Mouse (Mus musculus) adrenal gland, postnatal 14 days (tissue): ENCODE data around the gene Ttc23l. TPM values are rescaled to one million over a fixed set of nuclear protein-coding genes. Genes with fewer than 3 reads are reported as not detected.
"Not testable (repeated sequence)": the region's sequence is repeated elsewhere in the genome, so short reads cannot be mapped to it uniquely, and the experiment has no call there.

Source experiments
- DNase-seq: peaks from one replicate; pipeline ENCODE4 v3.0.0; 2021; ENCODE audit warnings: mixed read lengths
- total RNA-seq: library from RNA; stranded (reverse); gene quantifications from 2 replicates; pipeline ENCODE4 v1.2.3, GENCODE M21; 2021

The Ttc23l gene
- total RNA-seq, 1 experiment from 2014 or later = not detected

GRCm38 (mm10) chr15:10506099-10506498 lies 52.4 kb downstream of the Ttc23l start:
- DNase-seq = peak; percentile 61

DNA sequence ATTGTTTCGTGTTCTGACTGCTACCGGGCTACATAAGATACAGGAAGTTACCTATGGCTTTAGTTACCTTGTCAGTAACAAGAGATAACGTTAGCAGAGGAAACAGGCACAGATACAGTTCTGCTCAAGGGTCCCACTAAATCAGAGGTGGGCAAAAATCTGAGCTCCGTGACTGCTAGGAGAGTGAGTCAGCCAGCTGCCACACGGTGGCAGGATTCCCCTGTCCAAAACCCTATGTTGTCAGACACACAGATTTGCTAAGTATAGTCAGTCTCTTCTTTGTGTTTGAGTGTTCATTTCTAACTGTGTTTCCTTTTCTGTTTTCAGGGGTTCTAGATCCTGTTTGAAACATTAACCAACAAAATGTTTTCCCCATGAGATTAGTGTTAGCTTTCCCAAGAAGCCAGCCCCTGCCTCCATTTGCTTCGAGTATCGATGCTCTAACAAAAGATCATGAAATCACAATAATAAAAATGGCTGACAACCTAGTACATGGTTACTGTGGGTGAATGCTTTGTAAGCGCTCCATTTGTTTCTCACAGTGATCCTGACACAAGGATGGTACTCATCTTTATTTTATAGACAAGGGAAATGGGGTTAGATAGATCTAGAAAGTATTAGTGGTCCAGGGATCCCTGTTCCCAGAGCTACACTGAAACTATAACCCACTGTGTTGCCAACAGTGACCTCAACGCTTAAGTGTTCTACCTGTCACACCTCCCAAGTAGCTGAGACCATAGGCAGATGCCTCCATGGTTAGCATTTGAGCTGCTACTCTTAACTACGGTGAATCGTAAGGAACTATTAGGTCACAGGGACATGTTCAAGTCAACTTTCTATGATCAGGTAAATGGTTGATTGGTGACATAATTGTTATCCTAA lies 57.4 kb downstream of the Ttc23l start:
- DNase-seq = peak; percentile 67

GRCm38 (mm10) chr15:10500035-10500434 lies 58.4 kb downstream of the Ttc23l start:
- no peak for DNase-seq

GRCm38 (mm10) chr15:10499593-10499992 lies 58.9 kb downstream of the Ttc23l start:
- no peak for DNase-seq

DNA sequence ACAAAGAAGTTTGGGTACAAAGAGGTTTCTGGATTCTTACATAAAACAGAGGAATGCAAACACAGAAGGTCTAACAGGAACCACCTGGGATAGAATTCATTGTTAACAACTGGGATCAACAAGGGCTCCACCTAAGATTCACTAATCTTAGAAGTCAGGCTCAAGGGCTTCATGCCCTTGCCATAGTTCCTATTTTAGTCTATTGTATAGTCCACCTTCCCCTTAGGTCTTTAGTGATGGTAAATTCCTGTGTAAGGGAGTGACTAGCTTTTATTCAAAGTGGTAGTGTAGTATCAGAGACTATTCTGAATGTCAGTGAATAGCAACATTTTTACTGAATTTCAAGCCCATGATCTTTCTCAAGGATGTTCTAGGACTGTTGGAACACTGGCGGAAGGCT lies 61.8 kb downstream of the Ttc23l start:
- not testable (repeated sequence) for DNase-seq

DNA sequence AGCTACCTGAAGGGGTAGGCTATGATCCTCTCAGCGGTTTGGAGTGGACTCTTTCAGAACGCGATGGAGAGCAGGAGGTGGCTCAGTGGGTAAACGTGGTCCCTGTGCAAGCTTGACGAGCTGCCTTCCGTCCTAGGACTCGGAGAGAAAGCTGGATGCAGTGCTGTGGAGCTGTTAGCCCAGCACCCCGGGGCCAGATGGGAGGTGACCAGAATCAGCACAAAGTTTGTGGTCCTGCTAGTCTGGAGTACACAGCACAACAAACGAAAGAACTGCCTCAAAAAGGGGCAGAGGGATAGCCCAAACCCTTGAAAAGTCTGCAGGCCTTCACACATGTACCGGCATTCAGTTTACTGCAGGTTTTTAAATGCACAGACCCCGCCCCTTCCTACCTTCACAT lies 62.5 kb downstream of the Ttc23l start:
- no peak for DNase-seq

DNA sequence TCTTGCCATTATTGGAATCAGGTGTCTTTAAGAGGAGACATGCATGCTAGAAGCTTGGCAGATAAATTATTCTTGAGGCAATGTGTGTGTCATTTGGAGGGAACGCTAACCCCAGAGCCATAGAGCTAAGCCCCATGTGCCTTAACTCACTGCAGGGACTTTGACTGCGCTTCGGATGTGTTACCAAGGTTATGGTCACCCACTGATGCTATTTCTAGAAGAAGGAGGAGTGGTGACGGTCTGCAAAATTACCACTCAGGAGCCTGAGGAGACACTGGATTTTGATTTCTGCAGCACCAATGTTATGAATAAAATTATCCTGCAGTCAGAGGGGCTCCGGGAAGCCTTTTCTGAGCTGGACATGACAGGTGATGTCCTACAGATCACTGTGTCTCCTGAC lies 68.4 kb downstream of the Ttc23l start:
- no peak for DNase-seq

- DNase-seq = no peak
Observed at GRCm38 (mm10) chr15:10487246-10487645, 71.2 kb downstream of the Ttc23l start.

- no peak for DNase-seq
Observed at GRCm38 (mm10) chr15:10486365-10486839, 72.1 kb downstream of the Ttc23l start.

- DNase-seq = peak; percentile 95
Observed at GRCm38 (mm10) chr15:10485484-10486364, 72.7 kb downstream of the Ttc23l start, which contains the start of the genes Brix1 and Rad1. Brix1 (minus strand) TSS chr15:10485947. Rad1 (plus strand) TSS chr15:10486018.

DNA sequence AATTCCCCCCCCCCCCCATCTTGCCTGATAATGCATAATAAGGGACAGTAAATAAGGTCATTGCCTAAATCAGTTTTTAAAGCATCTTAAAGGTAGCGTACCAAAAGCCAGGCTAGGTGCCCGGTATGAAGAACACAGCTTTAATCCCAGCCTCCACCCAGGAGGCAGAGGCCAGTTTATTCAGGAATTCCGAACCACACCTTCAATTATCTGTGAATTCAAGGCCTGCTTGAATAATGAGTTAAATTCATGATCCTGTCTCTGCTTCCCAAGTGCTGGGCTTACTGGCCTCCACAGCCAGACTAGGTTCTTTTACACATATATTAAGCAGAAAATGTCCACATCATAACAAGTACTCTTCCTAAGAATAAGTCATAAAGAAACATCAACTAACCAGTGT lies 87.5 kb downstream of the Ttc23l start:
- DNase-seq = no peak

GRCm38 (mm10) chr15:10470151-10470831 lies 88.2 kb downstream of the Ttc23l start, which contains the start of gene Dnajc21:
Dnajc21 (minus strand) TSS chr15:10470516.
- peak; percentile 94 for DNase-seq

- no peak for DNase-seq
Observed at GRCm38 (mm10) chr15:10469641-10470150, 88.8 kb downstream of the Ttc23l start.

DNA sequence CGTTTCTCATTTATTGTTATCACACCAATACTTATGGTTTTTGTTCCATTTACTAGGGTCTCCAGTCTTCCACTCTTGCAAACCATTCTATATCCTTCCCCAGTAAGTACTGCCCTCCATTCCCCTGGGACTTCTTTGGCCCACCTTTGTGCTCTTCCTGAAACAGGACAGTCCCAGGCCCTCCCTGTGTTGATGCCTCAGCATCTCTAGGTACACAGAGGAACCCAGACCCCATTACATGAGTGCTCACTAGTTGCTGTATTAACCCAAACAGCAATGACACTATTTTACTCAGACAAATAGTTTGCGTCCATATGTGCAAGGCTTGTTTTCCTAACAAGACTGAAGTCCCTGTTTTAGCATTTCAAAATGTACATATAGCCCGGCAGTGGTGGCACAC lies 89.7 kb downstream of the Ttc23l start:
- no peak for DNase-seq

DNA sequence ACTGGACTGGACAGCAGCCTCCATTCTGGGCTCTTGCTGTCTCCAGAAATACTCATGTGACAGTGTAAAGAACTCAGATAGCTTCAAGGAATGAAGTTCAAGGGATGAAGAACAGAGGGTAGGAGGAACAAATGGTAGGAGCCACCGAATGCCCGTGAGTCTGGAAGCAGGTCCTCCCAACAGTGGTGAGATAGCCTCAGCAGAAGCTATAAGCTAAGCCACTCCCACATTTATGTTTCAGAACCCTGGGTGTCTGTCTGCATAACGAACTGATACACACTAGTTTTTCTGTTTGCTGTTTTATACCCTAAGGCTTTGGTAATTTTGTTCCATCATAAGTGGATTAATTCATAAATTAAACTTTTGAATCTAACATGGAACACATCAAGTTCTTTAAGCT lies 93.8 kb downstream of the Ttc23l start:
- DNase-seq = no peak

- DNase-seq = no peak
Observed at GRCm38 (mm10) chr15:10463555-10463954, 94.9 kb downstream of the Ttc23l start.

DNA sequence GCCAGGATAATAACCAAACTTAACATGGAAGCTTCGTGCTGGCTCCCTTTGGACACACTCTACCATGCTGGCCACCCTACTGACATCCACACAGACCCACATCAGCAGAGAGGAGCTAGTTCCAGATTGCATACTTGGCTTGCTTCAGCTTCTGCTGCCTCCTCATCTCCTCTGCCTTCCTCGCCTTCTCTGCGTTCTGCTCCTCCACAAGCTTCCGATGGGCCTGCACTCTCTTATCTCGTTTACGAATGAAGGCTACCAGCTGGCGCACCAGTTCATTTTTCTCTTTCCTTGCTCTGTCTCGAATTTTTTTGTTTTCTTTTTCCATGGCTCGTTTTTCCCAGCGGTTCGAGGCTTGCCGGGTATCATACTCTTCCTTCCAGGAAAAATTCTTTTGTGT lies 97.5 kb downstream of the Ttc23l start:
- DNase-seq = no peak
